Mouse (Mus musculus) stomach, postnatal 0 days (tissue): ENCODE data around the gene Aamp. TPM values are rescaled to one million over a fixed set of nuclear protein-coding genes. Genes with fewer than 3 reads are reported as not detected.

Experiments used
- ATAC-seq: fragments of 200-750 bp; cut with Nextera tagmentation; 2 replicates; pipeline ENCODE4 v1.8.0; 2017; ENCODE audit not compliant: low FRiP score, low TSS enrichment
- DNase-seq: peaks from one replicate; pipeline ENCODE4 v3.0.0-alpha.2; 2016; ENCODE audit warnings: low spot score
- H3K27ac ChIP-seq: fragments of 300-500 bp; sonication (generic); replicated peaks from 2 replicates; pipeline ENCODE4 v1.5.1; 2014; ENCODE audit warnings: mild to moderate bottlenecking, control low read depth
- H3K27me3 ChIP-seq: fragments of 300-500 bp; sonication (generic); 2 replicates; pipeline ENCODE4 v1.6.1; 2014; ENCODE audit warnings: low read length; ENCODE audit not compliant: control insufficient read depth, insufficient read depth
- H3K36me3 ChIP-seq: fragments of 300-500 bp; sonication (generic); 2 replicates; pipeline ENCODE4 v1.6.1; 2014; ENCODE audit warnings: low read length, mixed read lengths; ENCODE audit not compliant: control insufficient read depth, insufficient read depth
- H3K4me1 ChIP-seq: fragments of 300-500 bp; sonication (generic); replicated peaks from 2 replicates; pipeline ENCODE4 v1.6.1; 2014; ENCODE audit warnings: antibody characterized with exemption; ENCODE audit not compliant: control insufficient read depth, insufficient read depth
- H3K4me2 ChIP-seq: fragments of 300-500 bp; sonication (generic); replicated peaks from 2 replicates; pipeline ENCODE4 v1.6.1; 2014; ENCODE audit warnings: low read depth, mild to moderate bottlenecking, control low read depth, moderate library complexity
- H3K4me3 ChIP-seq: fragments of 300-500 bp; sonication (generic); 2 replicates; pipeline ENCODE4 v1.5.1; 2014; ENCODE audit warnings: low read depth, low read length, control low read depth
- H3K9ac ChIP-seq: fragments of 300-500 bp; sonication (generic); 2 replicates; pipeline ENCODE4 v1.6.1; 2014; ENCODE audit warnings: mild to moderate bottlenecking, low read length, control low read depth, mixed read lengths
- H3K9me3 ChIP-seq: fragments of 300-500 bp; sonication (generic); 2 replicates; pipeline ENCODE4 v1.6.1; 2016; ENCODE audit warnings: low read length; ENCODE audit not compliant: control insufficient read depth
- CTCF ChIP-seq: IDR thresholded peaks from 2 replicates; pipeline ENCODE4 v1.5.1; 2016; ENCODE audit warnings: antibody characterized with exemption, low read depth, mild to moderate bottlenecking, moderate library complexity
- EP300 ChIP-seq: optimal IDR thresholded peaks from 2 replicates; pipeline ENCODE3; 2016; ENCODE audit warnings: antibody characterized with exemption
- WGBS: fragments of 180-500 bp; shearing (Covaris S2); extraction: QIAGEN DNeasy Blood & Tissue Kit; methylation state at CpG from one replicate; pipeline ENCODE4 v1.1.7; 2014; 5-methylcytosine and 5-hydroxymethylcytosine counted together
- polyA plus RNA-seq: library from polyadenylated mRNA; unstranded; fragments of >200 nt; fragmentation: Nextera tagmentation; extraction: Ambion mirVana; gene quantifications from 2 replicates; pipeline ENCODE4 v1.2.1, GENCODE M21; 2015

Aamp gene
- polyA plus RNA-seq, 1 experiment from 2014 or later = 157 TPM

- ATAC-seq = no peak
Measured at GRCm38 (mm10) chr1:74308001-74308964, 23.7 kb upstream of the Aamp start.

DNA sequence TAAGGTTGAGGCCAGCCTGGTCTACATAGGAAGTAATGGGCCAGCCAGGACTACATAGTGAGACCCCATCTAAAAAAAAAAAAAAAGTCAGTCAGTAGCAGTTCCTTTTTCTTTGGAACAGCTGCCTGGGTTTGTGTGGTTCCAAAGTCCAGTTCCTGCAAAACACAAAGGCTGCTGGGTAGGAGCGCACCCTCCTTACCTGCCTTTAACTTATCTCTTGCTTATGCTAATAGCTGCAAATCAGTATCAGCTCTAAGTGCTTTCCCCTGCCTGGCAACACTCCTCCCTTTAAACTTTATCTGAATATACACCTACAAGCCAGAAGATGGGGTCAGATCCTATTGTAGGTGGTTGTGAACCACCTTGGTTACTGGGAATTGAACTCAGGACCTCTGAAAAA is 22.6 kb upstream of the Aamp start:
- no peaks in the 10 kb centered on the region for H3K27me3 ChIP-seq
- H3K27ac ChIP-seq = peak overlapping the region; percentile 69
- H3K4me3 ChIP-seq = no peak overlapping the region
- H3K9me3 ChIP-seq = no peaks in the 10 kb centered on the region
- no peaks in the 10 kb centered on the region for H3K36me3 ChIP-seq
- peaks cover 8% of the 10 kb centered on the region for H3K4me1 ChIP-seq
- TF ChIP-seq CTCF = peak; percentile 26
- no peak for TF ChIP-seq EP300
- DNase-seq (peak; percentile 82), ATAC-seq (peak; percentile 79)
- no peak overlapping the region for H3K4me2 ChIP-seq
- WGBS = 65% methylated on average over 1 of the region's 1 CpGs
- no peak overlapping the region for H3K9ac ChIP-seq

More at GRCm38 (mm10) chr1:74308001-74308964, 23.7 kb upstream of the Aamp start:
- peaks cover 4% of the 10 kb centered on the region for H3K4me1 ChIP-seq
- H3K27me3 ChIP-seq = no peaks in the 10 kb centered on the region
- H3K4me2 ChIP-seq = no peak overlapping the region
- no peaks in the 10 kb centered on the region for H3K36me3 ChIP-seq
- H3K27ac ChIP-seq = peak overlapping the region; percentile 69
- H3K4me3 ChIP-seq = no peak overlapping the region
- no peak overlapping the region for H3K9ac ChIP-seq
- no peaks in the 10 kb centered on the region for H3K9me3 ChIP-seq
- 77% methylated on average over 10 of the region's 10 CpGs for WGBS
- TF ChIP-seq CTCF (no peak), EP300 (no peak)
- peak; percentile 14 for DNase-seq

DNA sequence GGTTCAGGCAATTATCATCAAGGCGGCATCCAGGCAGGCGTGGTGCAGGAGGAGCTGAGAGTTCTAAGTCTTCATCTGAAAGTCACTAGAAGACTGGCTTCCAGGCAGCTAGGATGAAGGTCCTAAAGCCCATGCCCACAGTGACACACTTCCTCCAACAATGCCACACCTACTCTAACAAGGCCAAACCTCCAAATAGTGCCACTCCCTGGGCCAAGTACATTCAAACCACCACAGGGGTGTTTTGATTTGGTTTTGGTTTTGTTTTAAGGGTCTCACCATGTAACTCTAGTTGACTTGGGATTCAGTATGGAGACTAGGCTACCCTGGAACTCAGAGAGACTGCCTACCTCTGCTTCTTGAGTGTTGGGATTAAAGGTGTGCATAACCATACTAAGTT is 21.0 kb upstream of the Aamp start, which contains the start of gene Tmbim1:
Tmbim1 (minus strand) TSS at position 101 of the 400 bp plus-strand sequence.
- DNase-seq = peak; percentile 27
- peak within 1 kb of the TSS; percentile 76 for H3K4me2 ChIP-seq
- no peaks in the 10 kb centered on the region for H3K9me3 ChIP-seq
- H3K4me3 ChIP-seq = peak within 1 kb of the TSS; percentile 92; the same call in 1 of the 2 replicates
- ATAC-seq = no peak
- 86% methylated on average over 2 of the region's 2 CpGs for WGBS
- peak within 1 kb of the TSS; percentile 97 for H3K9ac ChIP-seq
- H3K27me3 ChIP-seq = no peaks in the 10 kb centered on the region
- H3K36me3 ChIP-seq = no peaks in the 10 kb centered on the region
- peaks cover 8% of the 10 kb centered on the region for H3K4me1 ChIP-seq
- no peak for TF ChIP-seq CTCF
- no peak for TF ChIP-seq EP300
- peak within 1 kb of the TSS; percentile 97 for H3K27ac ChIP-seq

- TF ChIP-seq CTCF (no peak), EP300 (no peak)
- Histone ChIP-seq H3K4me1 (peaks cover 7% of the 10 kb centered on the region), H3K27ac (no peak overlapping the region), H3K27me3 (no peaks in the 10 kb centered on the region), H3K4me3 (no peak overlapping the region), H3K36me3 (no peaks in the 10 kb centered on the region), H3K9ac (no peak overlapping the region), H3K4me2 (no peak overlapping the region), H3K9me3 (no peaks in the 10 kb centered on the region)
- DNase-seq (no peak), ATAC-seq (no peak)
- 58% methylated on average over 4 of the region's 4 CpGs for WGBS
Measured at GRCm38 (mm10) chr1:74304946-74305345, 20.4 kb upstream of the Aamp start.

- no peaks in the 10 kb centered on the region for H3K27me3 ChIP-seq
- H3K4me1 ChIP-seq = 0 out of 2 replicates have a peak, but pooled peaks cover 4% of the 10 kb centered on the region
- peak overlapping the region; percentile 97 for H3K27ac ChIP-seq
- WGBS = 4% methylated on average over 12 of the region's 12 CpGs
- DNase-seq (no peak), ATAC-seq (no peak)
- H3K36me3 ChIP-seq = no peaks in the 10 kb centered on the region
- peak overlapping the region; percentile 97 for H3K9ac ChIP-seq
- no peak for TF ChIP-seq CTCF
- TF ChIP-seq EP300 = no peak
- peak overlapping the region; percentile 76 for H3K4me2 ChIP-seq
- no peaks in the 10 kb centered on the region for H3K9me3 ChIP-seq
- H3K4me3 ChIP-seq = peak overlapping the region; percentile 92
Measured at GRCm38 (mm10) chr1:74304339-74304790, 19.8 kb upstream of the Aamp start.
